Mouse (Mus musculus) adrenal gland, adult 10 weeks (tissue): ENCODE measurements around the gene Tsr3. TPM values are rescaled to one million over a fixed set of nuclear protein-coding genes. Genes with fewer than 3 reads are reported as not detected.

ENCODE experiments used
- polyA plus RNA-seq: library from polyadenylated mRNA; stranded (reverse); fragments of 350-450 nt; fragmentation: Illumina TruSeq; extraction: RNeasy Lipid Tissue Mini Kit (QIAGEN cat#74804); gene quantifications from one replicate; pipeline ENCODE4 v1.2.3, GENCODE M21; 2014; ENCODE audit warnings: low read depth, low replicate concordance

The Tsr3 gene
- 5.5 TPM for polyA plus RNA-seq

DNA sequence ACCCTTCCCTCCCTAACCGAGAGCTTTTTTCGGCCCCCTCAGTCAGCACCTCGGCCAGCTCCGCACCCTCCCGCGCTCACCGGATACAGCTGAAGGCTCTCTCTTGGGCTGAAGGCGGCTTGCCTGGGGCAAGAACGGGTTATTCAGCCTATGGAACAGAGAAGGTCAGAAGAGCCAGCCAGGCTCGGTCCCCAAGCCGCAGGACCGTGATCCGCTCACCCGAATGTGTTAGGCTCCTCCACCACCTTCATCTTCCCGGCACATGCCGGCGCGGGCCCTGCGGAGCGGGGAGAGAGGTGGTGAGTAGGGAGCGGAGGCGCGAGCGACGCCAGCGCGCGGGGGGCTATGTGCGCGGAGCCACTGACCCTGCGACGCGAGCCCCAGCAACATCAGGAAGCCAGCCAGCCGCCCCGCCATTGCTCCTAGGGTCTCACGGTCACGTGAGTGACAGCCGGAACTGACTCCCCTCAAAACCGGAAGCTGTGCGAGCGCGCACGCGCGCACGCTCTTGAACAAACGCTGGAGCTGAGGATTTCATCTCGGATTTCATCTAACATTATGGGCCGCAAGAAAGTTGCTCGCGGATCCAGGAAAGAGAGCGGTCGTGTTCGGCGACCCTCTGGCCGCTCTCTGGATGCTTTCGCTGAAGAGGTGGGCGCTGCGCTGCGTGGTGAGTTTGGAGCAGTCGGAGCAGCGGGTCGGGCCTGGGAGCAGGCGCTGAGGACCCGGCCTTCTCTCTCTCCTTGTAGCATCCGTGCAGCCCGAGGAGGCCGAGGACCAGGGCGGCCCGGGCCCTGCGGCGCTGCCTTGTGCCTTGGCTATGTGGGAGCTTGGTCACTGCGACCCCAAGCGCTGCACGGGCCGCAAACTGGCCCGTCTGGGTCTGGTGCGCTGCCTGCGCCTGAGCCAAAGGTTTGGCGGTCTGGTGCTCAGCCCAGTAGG lies at the start of gene Tsr3, which contains the start of gene Gnptg:
Tsr3 (plus strand) TSS at position 476 of the 942 bp plus-strand sequence.
Gnptg (minus strand) TSS at position 430 of the 942 bp plus-strand sequence.

DNA sequence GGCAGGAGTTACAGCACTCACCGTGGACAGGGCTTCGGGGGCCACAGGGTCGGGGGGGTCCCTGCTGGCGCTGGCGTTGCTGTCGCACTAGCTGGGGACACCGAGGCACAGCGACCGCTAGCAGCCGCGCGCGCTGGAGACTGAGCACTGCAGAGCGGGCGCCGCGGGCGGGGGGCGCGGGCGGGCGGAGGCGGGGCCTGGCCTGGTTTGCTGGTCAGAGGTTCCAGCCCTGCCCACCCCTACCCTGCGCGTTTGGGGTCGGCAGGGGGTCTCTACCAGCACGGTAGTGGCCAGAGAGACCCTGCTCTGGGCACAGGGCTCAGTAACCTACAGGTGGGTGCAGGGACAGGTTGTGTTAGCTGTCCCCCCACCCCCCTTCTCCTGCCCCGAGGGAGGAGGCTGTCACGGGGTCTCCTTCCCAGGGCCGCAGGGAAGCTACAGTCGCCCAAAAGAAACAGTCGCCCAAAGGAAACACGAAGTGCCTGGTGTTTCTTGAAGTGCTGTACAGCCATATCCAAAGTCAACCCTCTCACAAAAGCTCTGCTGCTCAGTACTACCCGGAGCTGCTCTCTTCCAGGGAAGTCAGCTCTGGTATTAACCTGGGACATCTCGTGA lies 16.3 kb downstream of the Tsr3 start, which contains the start of gene Baiap3:
Baiap3 (minus strand) TSS at position 225 of the 615 bp plus-strand sequence.

DNA sequence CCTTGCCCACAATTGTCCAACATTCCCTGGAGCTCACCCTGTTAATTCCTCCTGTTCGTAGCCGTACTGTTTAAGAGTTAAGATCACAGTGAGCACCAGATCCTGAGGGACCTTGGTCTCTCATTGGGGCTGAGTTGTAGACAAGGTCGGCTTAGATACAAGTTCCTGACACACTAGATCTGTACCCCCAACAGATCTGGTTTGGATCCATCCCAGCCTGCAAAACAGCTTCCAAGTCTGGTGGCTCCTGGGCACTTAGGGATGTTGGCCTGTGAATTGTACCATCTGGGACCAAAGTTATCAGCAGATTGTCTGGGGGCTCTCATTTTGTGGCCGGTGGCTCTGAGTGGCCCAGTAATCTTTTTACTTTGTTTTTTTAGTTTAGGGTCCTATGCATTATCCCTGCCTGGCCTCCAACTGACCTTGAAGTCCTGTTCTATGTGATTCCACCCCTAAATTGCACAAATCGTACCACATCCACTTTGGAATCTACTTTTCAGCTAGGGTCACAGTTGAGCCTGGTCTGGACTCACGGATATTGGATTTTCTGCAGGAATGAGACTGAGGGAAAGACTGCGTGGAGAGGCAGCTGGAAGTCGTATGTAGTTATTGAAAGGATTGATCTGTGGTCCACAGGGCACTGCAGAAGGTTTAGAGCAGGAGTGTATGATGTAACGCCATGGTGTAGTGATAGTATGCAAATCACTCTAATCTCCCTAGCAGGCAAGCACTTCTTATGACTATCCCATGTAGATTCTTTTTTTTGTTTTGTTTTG lies 34.8 kb downstream of the Tsr3 start, which contains the start of gene Ube2i:
Ube2i (minus strand) TSS at position 52 of the 776 bp plus-strand sequence.

Other genes with a start within 250 kb of the Tsr3 start
- 8.4 TPM for gene Cramp1l, start 224.4 kb upstream of the Tsr3 start, polyA plus RNA-seq
- gene Ift140, start 224.1 kb upstream of the Tsr3 start, polyA plus RNA-seq = 19.1 TPM
- 16.2 TPM for gene Tmem204, start 156.6 kb upstream of the Tsr3 start, polyA plus RNA-seq
- gene Telo2, start 124.2 kb upstream of the Tsr3 start, polyA plus RNA-seq = 0.93 TPM
- gene Ptx4, start 119.4 kb upstream of the Tsr3 start, polyA plus RNA-seq = not detected
- 5.0 TPM for gene Clcn7, start 106.8 kb upstream of the Tsr3 start, polyA plus RNA-seq
- gene Ccdc154, start 77.7 kb upstream of the Tsr3 start, polyA plus RNA-seq = not detected
- gene Gm38655, start 64.7 kb upstream of the Tsr3 start, polyA plus RNA-seq = not detected
- 26.4 TPM for gene BC003965, start 55.6 kb upstream of the Tsr3 start, polyA plus RNA-seq
- gene Unkl, start 51.8 kb upstream of the Tsr3 start, polyA plus RNA-seq = 20.4 TPM
- gene Gnptg, start within 50 bp of the Tsr3 start, polyA plus RNA-seq = 16.7 TPM
- gene Baiap3, start 16.2 kb downstream of the Tsr3 start, polyA plus RNA-seq = 1.1 TPM
- gene Ube2i, start 34.5 kb downstream of the Tsr3 start, polyA plus RNA-seq = 280 TPM
- gene Prss34, start 58.2 kb downstream of the Tsr3 start, polyA plus RNA-seq = not detected
- not detected for gene Prss28, start 68.5 kb downstream of the Tsr3 start, polyA plus RNA-seq
- not detected for gene Prss29, start 78.5 kb downstream of the Tsr3 start, polyA plus RNA-seq
- gene Tpsab1, start 105.4 kb downstream of the Tsr3 start, polyA plus RNA-seq = not detected
- not detected for gene Tpsb2, start 126.1 kb downstream of the Tsr3 start, polyA plus RNA-seq
- gene Tpsg1, start 129.1 kb downstream of the Tsr3 start, polyA plus RNA-seq = not detected
- gene Cacna1h, start 193.6 kb downstream of the Tsr3 start, polyA plus RNA-seq = 3.8 TPM
- not detected for gene Tekt4, start 214.4 kb downstream of the Tsr3 start, polyA plus RNA-seq